Mouse (Mus musculus): ENCODE measurements around the gene Maml2.

Gene Maml2

GRCm38 (mm10) chr9:13566154-13566885, 268.6 kb downstream of the Maml2 start:
- no peak for DNase-seq (ENCODE audit: low spot score)

GRCm38 (mm10) chr9:13569023-13569422, 271.3 kb downstream of the Maml2 start:
- DNase-seq (ENCODE audit: low spot score) = no peak

GRCm38 (mm10) chr9:13572847-13573246, 275.1 kb downstream of the Maml2 start:
- DNase-seq (ENCODE audit: low spot score) = no peak

- no peak for DNase-seq (ENCODE audit: low spot score)
Observed at GRCm38 (mm10) chr9:13574059-13574458, 276.3 kb downstream of the Maml2 start.

GRCm38 (mm10) chr9:13574913-13575312, 277.2 kb downstream of the Maml2 start:
- no peak for DNase-seq (ENCODE audit: low spot score)

- DNase-seq (ENCODE audit: low spot score) = no peak
Observed at GRCm38 (mm10) chr9:13577150-13577549, 279.4 kb downstream of the Maml2 start.

- no peak for DNase-seq (ENCODE audit: low spot score)
Observed at GRCm38 (mm10) chr9:13581184-13581583, 283.4 kb downstream of the Maml2 start.

- no peak for DNase-seq (ENCODE audit: low spot score)
Observed at GRCm38 (mm10) chr9:13583952-13584351, 286.2 kb downstream of the Maml2 start.

GRCm38 (mm10) chr9:13584435-13584834, 286.7 kb downstream of the Maml2 start:
- no peak for DNase-seq (ENCODE audit: low spot score)

GRCm38 (mm10) chr9:13587085-13587933, 289.6 kb downstream of the Maml2 start:
- peak; percentile 6 for DNase-seq (ENCODE audit: low spot score)

- DNase-seq (ENCODE audit: low spot score) = no peak
Observed at GRCm38 (mm10) chr9:13588786-13589185, 291.0 kb downstream of the Maml2 start.

- DNase-seq (ENCODE audit: low spot score) = no peak
Observed at GRCm38 (mm10) chr9:13592701-13593100, 294.9 kb downstream of the Maml2 start.

GRCm38 (mm10) chr9:13597736-13598135, 300.0 kb downstream of the Maml2 start:
- no peak for DNase-seq (ENCODE audit: low spot score)

GRCm38 (mm10) chr9:13598596-13599333, 301.0 kb downstream of the Maml2 start:
- no peak for DNase-seq (ENCODE audit: low spot score)

- no peak for DNase-seq (ENCODE audit: low spot score)
Observed at GRCm38 (mm10) chr9:13599334-13599614, 301.5 kb downstream of the Maml2 start.

- DNase-seq (ENCODE audit: low spot score) = no peak
Observed at GRCm38 (mm10) chr9:13599800-13600199, 302.0 kb downstream of the Maml2 start.

- no peak for DNase-seq (ENCODE audit: low spot score)
Observed at GRCm38 (mm10) chr9:13601729-13602128, 304.0 kb downstream of the Maml2 start.

- no peak for DNase-seq (ENCODE audit: low spot score)
Observed at GRCm38 (mm10) chr9:13603533-13604143, 305.9 kb downstream of the Maml2 start.

- no peak for DNase-seq (ENCODE audit: low spot score)
Observed at GRCm38 (mm10) chr9:13607609-13608185, 309.9 kb downstream of the Maml2 start.

- DNase-seq (ENCODE audit: low spot score) = no peak
Observed at GRCm38 (mm10) chr9:13608532-13609071, 310.8 kb downstream of the Maml2 start.

GRCm38 (mm10) chr9:13611561-13611960, 313.8 kb downstream of the Maml2 start:
- DNase-seq (ENCODE audit: low spot score) = no peak

- no peak for DNase-seq (ENCODE audit: low spot score)
Observed at GRCm38 (mm10) chr9:13612371-13612770, 314.6 kb downstream of the Maml2 start.

All from spleen, adult 12 weeks (tissue).